Mouse (Mus musculus) intestine, postnatal 0 days (tissue): ENCODE results near the gene Mmp19. TPM values are rescaled to one million over a fixed set of nuclear protein-coding genes. Genes with fewer than 3 reads are reported as not detected.

Experiments used
- ATAC-seq: fragments of 200-750 bp; cut with Nextera tagmentation; 2 replicates; pipeline ENCODE4 v1.8.0; 2017; ENCODE audit warnings: mild to moderate bottlenecking, moderate TSS enrichment, moderate library complexity
- H3K27ac ChIP-seq: fragments of 300-500 bp; sonication (generic); 2 replicates; pipeline ENCODE4 v1.5.1; 2014; ENCODE audit warnings: mild to moderate bottlenecking, low read depth, low read length, moderate library complexity
- H3K27me3 ChIP-seq: fragments of 300-500 bp; sonication (generic); replicated peaks from 2 replicates; pipeline ENCODE4 v1.6.1; 2014; ENCODE audit warnings: low read length, mixed read lengths; ENCODE audit not compliant: control insufficient read depth, insufficient read depth
- H3K36me3 ChIP-seq: fragments of 300-500 bp; sonication (generic); 2 replicates; pipeline ENCODE4 v1.6.1; 2014; ENCODE audit warnings: mild to moderate bottlenecking, moderate library complexity; ENCODE audit not compliant: control insufficient read depth, insufficient read depth
- H3K4me1 ChIP-seq: fragments of 300-500 bp; sonication (generic); replicated peaks from 2 replicates; pipeline ENCODE4 v1.6.1; 2014; ENCODE audit warnings: antibody characterized with exemption, low read length, mixed read lengths; ENCODE audit not compliant: control insufficient read depth, insufficient read depth
- H3K4me2 ChIP-seq: fragments of 300-500 bp; sonication (generic); replicated peaks from 2 replicates; pipeline ENCODE4 v1.6.1; 2014; ENCODE audit warnings: low read depth, mild to moderate bottlenecking, moderate library complexity
- H3K4me3 ChIP-seq: fragments of 300-500 bp; sonication (generic); 2 replicates; pipeline ENCODE4 v1.5.1; 2014; ENCODE audit warnings: low read depth, low read length
- H3K9ac ChIP-seq: fragments of 300-500 bp; sonication (generic); 2 replicates; pipeline ENCODE4 v1.6.1; 2014; ENCODE audit warnings: mild to moderate bottlenecking, low read depth, low read length
- H3K9me3 ChIP-seq: fragments of 300-500 bp; sonication (generic); 2 replicates; pipeline ENCODE4 v1.6.1; 2016; ENCODE audit warnings: mixed run types; ENCODE audit not compliant: control insufficient read depth
- CTCF ChIP-seq: sonication (generic); IDR thresholded peaks from 2 replicates; pipeline ENCODE4 v1.5.1; 2016; ENCODE audit warnings: low read depth, mild to moderate bottlenecking, control low read depth, antibody characterized with exemption, moderate library complexity
- WGBS: fragments of 180-500 bp; shearing (Covaris S2); extraction: QIAGEN DNeasy Blood & Tissue Kit; methylation state at CpG from one replicate; pipeline ENCODE4 v1.1.7; 2014; 5-methylcytosine and 5-hydroxymethylcytosine counted together
- polyA plus RNA-seq: library from polyadenylated mRNA; unstranded; fragments of >200 nt; fragmentation: Nextera tagmentation; extraction: Ambion mirVana; gene quantifications from 2 replicates; pipeline ENCODE4 v1.2.1, GENCODE M21; 2015

Mmp19 gene
- polyA plus RNA-seq, 1 experiment from 2014 or later = 1.4 TPM

- Histone ChIP-seq H3K9ac (no peak overlapping the region), H3K27ac (no peak overlapping the region), H3K4me2 (no peak overlapping the region), H3K9me3 (no peaks in the 10 kb centered on the region), H3K36me3 (no peaks in the 10 kb centered on the region), H3K27me3 (no peaks in the 10 kb centered on the region), H3K4me3 (no peak overlapping the region), H3K4me1 (no peaks in the 10 kb centered on the region)
- no peak for ATAC-seq
- WGBS = 100% methylated on average over 1 of the region's 1 CpGs
- no peak for TF ChIP-seq CTCF
Observed at GRCm38 (mm10) chr10:128793258-128793657, 2.5 kb downstream of the Mmp19 start.

GRCm38 (mm10) chr10:128794391-128794790 lies 3.7 kb downstream of the Mmp19 start:
- H3K27ac ChIP-seq = no peak overlapping the region
- WGBS = 87% methylated on average over 5 of the region's 5 CpGs
- H3K4me2 ChIP-seq = no peak overlapping the region
- no peaks in the 10 kb centered on the region; the same call in 1 of the 2 replicates for H3K36me3 ChIP-seq
- no peak for ATAC-seq
- no peak overlapping the region for H3K4me3 ChIP-seq
- H3K9me3 ChIP-seq = no peaks in the 10 kb centered on the region
- H3K27me3 ChIP-seq = no peaks in the 10 kb centered on the region
- H3K9ac ChIP-seq = no peak overlapping the region
- TF ChIP-seq CTCF = no peak
- no peaks in the 10 kb centered on the region for H3K4me1 ChIP-seq

- WGBS = 91% methylated on average over 3 of the region's 3 CpGs
- Histone ChIP-seq H3K9ac (no peak overlapping the region), H3K4me1 (no peaks in the 10 kb centered on the region), H3K36me3 (peaks cover 6% of the 10 kb centered on the region), H3K9me3 (no peaks in the 10 kb centered on the region), H3K4me3 (no peak overlapping the region), H3K27ac (no peak overlapping the region), H3K27me3 (no peaks in the 10 kb centered on the region), H3K4me2 (no peak overlapping the region)
- no peak for ATAC-seq
- no peak for TF ChIP-seq CTCF
Observed at GRCm38 (mm10) chr10:128795581-128795980, 4.9 kb downstream of the Mmp19 start.

DNA sequence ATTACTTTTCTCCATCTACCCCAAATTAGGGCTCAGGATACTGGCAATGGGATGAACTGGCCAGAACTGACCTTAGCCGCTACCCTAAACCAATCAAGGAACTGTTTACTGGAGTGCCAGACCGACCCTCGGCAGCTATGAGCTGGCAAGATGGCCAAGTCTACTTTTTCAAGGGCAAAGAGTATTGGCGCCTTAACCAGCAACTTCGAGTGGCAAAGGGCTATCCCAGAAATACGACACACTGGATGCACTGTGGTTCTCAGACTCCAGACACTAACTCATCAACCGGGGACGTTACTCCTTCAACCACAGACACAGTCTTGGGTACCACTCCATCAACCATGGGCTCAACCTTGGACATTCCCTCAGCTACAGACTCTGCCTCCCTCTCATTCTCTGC lies 8.0 kb downstream of the Mmp19 start:
- no peak overlapping the region for H3K9ac ChIP-seq
- H3K4me1 ChIP-seq = no peaks in the 10 kb centered on the region
- no peak overlapping the region for H3K27ac ChIP-seq
- WGBS = 92% methylated on average over 8 of the region's 8 CpGs
- no peak for ATAC-seq
- peaks cover 14% of the 10 kb centered on the region for H3K36me3 ChIP-seq
- no peak overlapping the region for H3K4me2 ChIP-seq
- no peaks in the 10 kb centered on the region for H3K27me3 ChIP-seq
- H3K9me3 ChIP-seq = no peaks in the 10 kb centered on the region
- TF ChIP-seq CTCF = no peak
- no peak overlapping the region for H3K4me3 ChIP-seq

- H3K36me3 ChIP-seq = peaks cover 18% of the 10 kb centered on the region
- TF ChIP-seq CTCF = no peak
- H3K9ac ChIP-seq = no peak overlapping the region
- H3K9me3 ChIP-seq = no peaks in the 10 kb centered on the region
- no peak for ATAC-seq
- H3K27me3 ChIP-seq = no peaks in the 10 kb centered on the region
- 91% methylated on average over 16 of the region's 16 CpGs for WGBS
- H3K4me1 ChIP-seq = peaks cover 10% of the 10 kb centered on the region; the same call in 1 of the 2 replicates
- H3K4me2 ChIP-seq = no peak overlapping the region
- H3K27ac ChIP-seq = no peak overlapping the region
- H3K4me3 ChIP-seq = no peak overlapping the region
Observed at GRCm38 (mm10) chr10:128801981-128802495, 11.3 kb downstream of the Mmp19 start.

DNA sequence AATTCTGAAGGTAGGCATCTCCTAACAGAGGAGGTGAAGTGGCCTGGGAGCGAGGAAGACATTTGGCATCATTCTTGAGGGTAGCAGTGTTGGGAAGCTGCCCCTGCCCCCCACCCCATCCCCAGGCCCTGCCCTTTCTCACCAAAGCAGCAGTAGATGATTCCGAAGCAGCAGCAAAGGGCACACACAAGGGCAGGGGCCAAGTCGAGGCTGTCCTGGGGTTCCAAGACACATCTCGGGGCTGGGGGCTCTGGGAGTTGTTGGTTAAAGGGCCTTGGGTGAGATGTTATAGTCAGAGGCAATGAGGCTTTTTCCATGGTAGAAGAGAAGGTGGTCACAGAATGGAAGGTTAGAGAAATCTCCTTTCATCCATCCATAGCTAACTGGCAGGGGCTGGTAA lies 12.2 kb downstream of the Mmp19 start:
- Histone ChIP-seq H3K4me3 (peak overlapping the region; percentile 81), H3K27ac (no peak overlapping the region), H3K4me2 (peak overlapping the region; percentile 97), H3K36me3 (peaks cover 23% of the 10 kb centered on the region), H3K9ac (no peak overlapping the region), H3K4me1 (peaks cover 16% of the 10 kb centered on the region; the same call in 1 of the 2 replicates), H3K27me3 (no peaks in the 10 kb centered on the region), H3K9me3 (no peaks in the 10 kb centered on the region)
- TF ChIP-seq CTCF = no peak
- WGBS = 76% methylated on average over 4 of the region's 4 CpGs
- no peak for ATAC-seq

DNA sequence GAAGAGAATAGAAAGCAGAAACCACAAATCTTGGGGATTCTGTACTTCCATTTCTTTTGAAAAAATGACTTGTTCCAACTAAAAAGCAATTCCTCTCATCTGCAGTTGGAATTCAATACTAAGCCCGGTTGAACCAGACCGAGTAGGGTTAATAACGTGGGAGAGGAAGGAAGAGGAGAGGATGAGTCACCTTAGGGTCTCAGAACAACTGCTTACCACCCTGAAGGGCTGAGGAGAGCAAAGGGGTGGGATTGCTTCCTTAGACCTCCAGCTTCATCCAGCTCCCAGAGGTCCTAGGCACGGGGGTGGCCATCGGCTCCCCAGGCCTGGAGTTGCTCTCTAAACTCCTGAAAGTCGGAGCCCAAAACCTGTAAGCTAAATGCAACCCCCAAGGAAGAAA lies 12.7 kb downstream of the Mmp19 start:
- ATAC-seq = no peak
- Histone ChIP-seq H3K9ac (peak overlapping the region; percentile 78; the same call in 1 of the 2 replicates), H3K36me3 (peaks cover 24% of the 10 kb centered on the region), H3K27me3 (no peaks in the 10 kb centered on the region), H3K4me3 (peak overlapping the region; percentile 81), H3K9me3 (no peaks in the 10 kb centered on the region), H3K4me1 (peaks cover 16% of the 10 kb centered on the region; the same call in 1 of the 2 replicates), H3K4me2 (peak overlapping the region; percentile 97), H3K27ac (peak overlapping the region; percentile 95)
- no peak for TF ChIP-seq CTCF
- 20% methylated on average over 6 of the region's 6 CpGs for WGBS
